Mouse (Mus musculus) lung, adult 2 months (tissue): ENCODE data around the gene Pdzrn3.

Experiments
- CTCF ChIP-seq: fragments of 200-500 bp; IDR thresholded peaks from 2 replicates; pipeline ENCODE4 v1.5.1; 2011; ENCODE audit warnings: mild to moderate bottlenecking, low read length, control low read depth; ENCODE audit not compliant: insufficient read depth
- POLR2A ChIP-seq: fragments of 200-500 bp; IDR thresholded peaks from 2 replicates; pipeline ENCODE4 v1.6.1; 2011; ENCODE audit warnings: low read depth, mild to moderate bottlenecking, control low read depth, low read length, borderline replicate concordance; ENCODE audit errors: extremely low read depth

DNA sequence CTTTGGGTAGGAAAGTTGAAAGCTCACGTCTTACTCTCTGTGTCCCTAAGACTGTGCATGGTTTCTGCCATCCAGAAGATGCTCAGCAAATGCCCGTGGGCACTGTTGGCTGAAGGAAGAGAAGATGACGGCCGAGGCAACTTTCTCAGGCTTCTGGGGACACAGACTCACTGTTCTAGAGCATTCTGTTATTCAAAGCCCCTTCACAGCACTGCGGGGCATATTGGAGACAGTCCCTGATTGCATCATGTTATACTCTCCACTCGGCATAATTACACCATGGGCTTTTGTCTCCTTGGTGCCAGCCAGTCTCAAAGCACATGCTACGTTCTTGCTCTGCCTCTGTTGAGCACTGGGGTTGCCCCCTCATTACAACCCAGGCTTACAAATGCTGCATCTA lies 7.8 kb upstream of the Pdzrn3 start:
- TF ChIP-seq CTCF (no peak), POLR2A (no peak)
